Mouse (Mus musculus): Measurements from ENCODE around the gene Chodl. TPM values are rescaled to one million over a fixed set of nuclear protein-coding genes. Genes with fewer than 3 reads are reported as not detected.

The Chodl gene
- polyA plus RNA-seq, 1 experiment from 2014 or later, result 0.23 TPM

DNA sequence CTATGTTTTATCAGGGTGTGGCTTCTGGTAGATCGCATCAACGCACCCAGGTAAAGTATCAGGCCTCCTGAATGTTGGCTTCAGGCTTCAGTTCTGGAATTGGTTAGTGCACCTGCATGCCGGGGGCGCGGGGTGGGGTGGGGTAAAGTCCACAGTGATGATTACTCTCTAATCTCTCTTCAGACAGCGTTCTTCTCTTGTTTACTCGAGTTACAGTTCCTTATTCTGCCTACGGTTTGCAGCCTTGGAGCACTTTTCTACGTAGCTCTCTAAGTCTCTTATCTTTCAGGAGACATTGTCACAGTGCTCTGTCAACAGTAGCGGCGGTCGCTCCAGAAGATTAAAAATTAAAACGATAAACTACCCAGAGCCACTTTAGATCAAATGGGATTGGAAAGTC, 43.4 kb downstream of the Chodl start:
- DNase-seq (ENCODE audit: low spot score) (no peak), ATAC-seq (replicated peaks; ENCODE audit: low FRiP score) (no peak)
- no peaks in the 10 kb centered on the region for H3K36me3 ChIP-seq (ENCODE audit: control insufficient read depth, insufficient read depth, low read length)
- no peaks in the 10 kb centered on the region for H3K9me3 ChIP-seq (ENCODE audit: control insufficient read depth, low read length)
- no peak overlapping the region for H3K4me3 ChIP-seq (ENCODE audit: low read depth, low read length)
- no peak overlapping the region for H3K9ac ChIP-seq (ENCODE audit: low read depth, low read length)
- 79% methylated on average over 13 of the region's 13 CpGs for whole genome bisulfite sequencing
- H3K27me3 ChIP-seq (replicated peaks; ENCODE audit: control insufficient read depth, insufficient read depth, low read length), result no peaks in the 10 kb centered on the region
- no peak overlapping the region for H3K27ac ChIP-seq (ENCODE audit: low read depth, low read length)
- no peaks in the 10 kb centered on the region for H3K4me1 ChIP-seq (replicated peaks; ENCODE audit: control insufficient read depth, insufficient read depth, low read length)
- H3K4me2 ChIP-seq, result no peak overlapping the region

DNA sequence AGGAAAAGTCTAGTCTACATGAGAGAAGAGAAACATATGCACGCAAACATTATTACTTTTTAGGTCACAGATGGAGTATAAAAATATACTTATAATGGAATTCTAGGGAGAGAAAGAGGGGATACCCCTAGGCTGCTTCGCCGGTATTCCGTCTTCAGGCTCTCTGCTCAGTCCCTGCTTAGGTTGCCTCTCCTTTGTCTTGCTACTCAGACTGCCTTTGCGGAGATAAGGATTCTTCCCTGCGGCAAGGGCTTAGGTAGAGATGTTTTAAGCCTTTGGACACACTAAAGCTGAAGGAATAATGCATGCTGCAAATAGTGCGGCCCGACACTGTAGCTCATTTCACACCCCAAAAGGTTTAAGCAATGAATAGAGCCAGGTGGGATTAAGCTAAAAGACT, 45.6 kb downstream of the Chodl start:
- H3K27ac ChIP-seq (ENCODE audit: low read depth, low read length), result no peak overlapping the region
- H3K9ac ChIP-seq (ENCODE audit: low read depth, low read length), result no peak overlapping the region
- H3K4me1 ChIP-seq (replicated peaks; ENCODE audit: control insufficient read depth, insufficient read depth, low read length), result no peaks in the 10 kb centered on the region
- WGBS, result 75% methylated on average over 8 of the region's 8 CpGs
- no peak overlapping the region for H3K4me3 ChIP-seq (ENCODE audit: low read depth, low read length)
- no peak overlapping the region for H3K4me2 ChIP-seq
- H3K36me3 ChIP-seq (ENCODE audit: control insufficient read depth, insufficient read depth, low read length), result no peaks in the 10 kb centered on the region
- ATAC-seq (replicated peaks; ENCODE audit: low FRiP score), result no peak
- no peak for DNase-seq (ENCODE audit: low spot score)
- H3K9me3 ChIP-seq (ENCODE audit: control insufficient read depth, low read length), result no peaks in the 10 kb centered on the region
- H3K27me3 ChIP-seq (replicated peaks; ENCODE audit: control insufficient read depth, insufficient read depth, low read length), result no peaks in the 10 kb centered on the region

Other genes starting within 250 kb of the Chodl start
- not detected in 2 replicates for gene Tmprss15, start 160.1 kb downstream of the Chodl start, polyA plus RNA-seq (2014; fragmentation: Nextera tagmentation; extraction: Ambion mirVana)

All from liver, embryonic 11.5 days (tissue).